Mouse (Mus musculus) activated CD4-positive, CD25-positive, alpha-beta regulatory T cell, adult 9 weeks (primary cell): ENCODE results near the gene Eif4e1b. TPM values are rescaled to one million over a fixed set of nuclear protein-coding genes. Genes with fewer than 3 reads are reported as not detected.

Source experiments
- polyA plus RNA-seq: library from polyadenylated mRNA; unstranded; fragments of 100-300 nt; shearing (Covaris generic); gene quantifications from one replicate; pipeline ENCODE4 v1.2.1, GENCODE M21; 2017

Eif4e1b gene
- polyA plus RNA-seq = not detected

DNA sequence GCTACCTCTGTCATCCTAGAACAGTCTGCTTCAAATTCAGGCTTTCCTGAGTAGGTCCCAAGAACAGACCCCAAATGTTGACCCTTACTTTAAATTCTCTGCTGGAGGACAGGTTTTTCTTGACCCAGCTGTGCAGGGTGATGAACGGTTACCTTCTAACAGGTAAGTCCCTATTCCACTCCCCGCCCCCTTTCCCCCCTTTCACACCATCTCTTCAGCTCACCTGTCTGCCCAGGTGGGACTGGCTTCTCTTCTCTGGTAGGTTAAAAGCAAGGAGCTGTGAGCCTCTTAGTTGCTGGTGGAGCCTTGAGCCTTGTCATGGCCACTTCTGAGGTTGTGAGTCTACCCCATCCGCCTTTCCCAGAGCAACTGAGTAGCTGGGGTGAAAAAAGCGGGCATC is at the start of gene Eif4e1b:
Gene Eif4e1b, plus strand, starts transcription at position 301 of the 400 bp plus-strand sequence.

GRCm38 (mm10) chr13:54749864-54750411 is 33.9 kb upstream of the Eif4e1b start, which contains the start of gene Gprin1:
Gene Gprin1 (minus strand): TSS chr13:54749874.

DNA sequence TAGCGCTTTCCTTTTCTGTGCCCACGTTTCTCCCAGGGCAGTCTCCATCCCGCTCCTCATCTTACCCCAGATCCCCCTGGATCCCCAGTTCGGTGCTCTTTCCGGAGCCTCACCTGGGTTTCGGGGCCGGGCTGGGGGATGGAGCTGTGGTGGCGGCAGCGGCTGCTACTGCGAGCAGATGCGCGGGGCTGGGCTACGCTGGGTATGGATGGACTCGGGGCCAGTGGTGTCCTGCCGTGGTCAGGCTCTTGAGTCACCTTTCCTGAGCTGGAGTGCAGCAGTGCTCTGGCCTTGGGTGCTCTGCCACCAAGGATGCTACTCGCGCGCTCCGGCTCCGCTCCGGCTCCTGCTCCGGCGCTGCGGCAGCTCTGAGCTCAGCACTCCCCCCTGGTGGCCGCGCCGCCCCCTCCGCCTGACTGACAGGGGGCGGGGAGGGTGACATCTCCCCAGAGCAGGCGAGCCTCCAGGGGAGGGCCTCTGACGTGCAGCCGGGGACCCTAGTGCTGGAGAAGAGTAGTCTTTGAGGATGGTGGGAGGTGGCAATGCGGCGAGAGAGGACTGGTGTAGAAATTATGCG is 17.5 kb upstream of the Eif4e1b start, which contains the start of gene Sncb:
Gene Sncb, minus strand, starts transcription at position 404 of the 577 bp plus-strand sequence.

DNA sequence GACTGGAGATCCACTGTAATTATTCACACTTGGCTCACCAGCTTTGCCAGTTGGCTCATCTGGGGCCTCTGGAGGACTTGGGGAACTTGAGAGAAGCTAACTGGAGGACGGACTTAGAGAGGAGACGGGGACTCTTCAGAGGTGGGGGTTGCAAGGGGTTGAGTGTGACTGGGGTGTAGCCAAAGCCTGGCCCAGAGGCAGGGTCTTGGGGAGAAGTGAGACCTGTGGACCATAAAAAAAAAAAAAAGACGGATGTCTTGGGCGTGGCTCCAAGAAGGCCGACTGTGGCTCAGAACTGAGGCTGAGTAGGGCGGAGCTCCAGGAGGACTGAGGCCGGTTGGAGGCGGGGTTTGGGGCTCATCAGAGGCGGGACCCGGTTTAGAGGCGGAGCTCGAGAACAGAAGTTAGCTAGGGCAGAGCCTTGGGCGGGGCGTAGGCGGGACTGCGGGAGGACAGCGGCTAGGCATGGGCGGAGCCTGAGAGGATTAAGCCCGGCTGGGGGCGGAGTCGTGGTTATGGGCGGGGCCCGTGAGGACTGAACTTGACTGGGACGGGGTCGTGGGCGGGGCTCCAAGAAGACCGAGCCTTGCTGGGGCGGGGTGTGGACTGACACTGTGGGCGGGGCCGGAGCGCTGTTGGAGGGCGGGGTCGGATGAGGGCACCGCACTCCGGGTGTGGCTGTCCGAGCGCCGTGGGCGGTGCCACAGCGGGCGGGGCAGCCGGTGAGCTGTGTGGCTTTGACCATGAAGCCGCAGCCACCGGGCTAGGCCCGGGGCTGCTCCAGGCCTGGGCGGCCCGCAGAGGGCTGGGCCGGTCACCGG is 5.2 kb downstream of the Eif4e1b start, which contains the start of gene Tspan17:
Gene Tspan17, plus strand, starts transcription at position 638 of the 821 bp plus-strand sequence.

Other genes starting within 250 kb of the Eif4e1b start
- gene 4833439L19Rik, start 218.6 kb upstream of the Eif4e1b start, polyA plus RNA-seq = 87.5 TPM
- 12.0 TPM for gene Arl10, start 209.0 kb upstream of the Eif4e1b start, polyA plus RNA-seq
- gene Nop16, start 193.9 kb upstream of the Eif4e1b start, polyA plus RNA-seq = 53.7 TPM
- 190 TPM for gene Higd2a, start 193.8 kb upstream of the Eif4e1b start, polyA plus RNA-seq
- gene Cltb, start 172.7 kb upstream of the Eif4e1b start, polyA plus RNA-seq = 35.1 TPM
- 105 TPM for gene Faf2, start 162.2 kb upstream of the Eif4e1b start, polyA plus RNA-seq
- gene Rnf44, start 90.1 kb upstream of the Eif4e1b start, polyA plus RNA-seq = 54.9 TPM
- gene Cdhr2, start 82.5 kb upstream of the Eif4e1b start, polyA plus RNA-seq = not detected
- gene Gprin1, start 34.1 kb upstream of the Eif4e1b start, polyA plus RNA-seq = not detected
- 0.40 TPM for gene Sncb, start 17.4 kb upstream of the Eif4e1b start, polyA plus RNA-seq
- gene Tspan17, start 5.4 kb downstream of the Eif4e1b start, polyA plus RNA-seq = 6.8 TPM
- gene Unc5a, start 165.4 kb downstream of the Eif4e1b start, polyA plus RNA-seq = not detected
- 1.1 TPM for gene Hk3, start 237.4 kb downstream of the Eif4e1b start, polyA plus RNA-seq